9 mouse cellular contexts compared by ENCODE assay signal in genomic region chr8:117199658-117200057, GRCm38 (mm10). TPM values are rescaled to one million over a fixed set of nuclear protein-coding genes. Genes with fewer than 3 reads are reported as not detected.
A peak's percentile ranks its signal among the peaks of the same experiment; 100 is the strongest.
DNase-seq lines count a peak whose midpoint lies in the region; ATAC-seq and TF ChIP-seq lines count a peak whose summit lies in the region.
"Had no signal": no experiment of that assay in that cellular context is flagged by ENCODE, and none has a peak within 500 bp of the region (broad histone marks: within the 10 kb centered on the region; RNA-seq: fewer than 3 reads in every experiment).

No protein-coding gene starts in this region.

- peak overlapping the region; percentile 10 for H3K4me2 ChIP-seq in lung, embryonic 14.5 days
- H3K4me2 ChIP-seq in heart, embryonic 12.5 days, result peak overlapping the region; percentile 19; the same call in 1 of the 2 replicates
- no peak overlapping the region for H3K4me2 ChIP-seq in forebrain, embryonic 13.5 days

- no peaks in the 10 kb centered on the region for H3K9me3 ChIP-seq in lung, embryonic 14.5 days (ENCODE audit: low read depth, low read length)
- H3K9me3 ChIP-seq in heart, embryonic 12.5 days (replicated peaks), result no peaks in the 10 kb centered on the region
- H3K9me3 ChIP-seq in forebrain, embryonic 13.5 days (replicated peaks), result no peaks in the 10 kb centered on the region

- H3K36me3 ChIP-seq in lung, embryonic 14.5 days (ENCODE audit: insufficient read depth), result peaks cover 45% of the 10 kb centered on the region
- peaks cover 34% of the 10 kb centered on the region for H3K36me3 ChIP-seq in heart, embryonic 12.5 days
- H3K36me3 ChIP-seq in forebrain, embryonic 13.5 days (ENCODE audit: poor library complexity, severe bottlenecking), result peaks cover 60% of the 10 kb centered on the region

- TF ChIP-seq CTCF in lung, embryonic 14.5 days (IDR thresholded peaks at IDR 0.05; ENCODE audit: low read depth), result peak; percentile 17; the same call in 1 of the 2 replicates
- no peak for TF ChIP-seq CTCF in lung, adult 2 months (IDR thresholded peaks at IDR 0.05; ENCODE audit: insufficient read depth, low read length)

- H3K27me3 ChIP-seq in lung, embryonic 14.5 days (ENCODE audit: insufficient read depth, low read length), result no peaks in the 10 kb centered on the region
- H3K27me3 ChIP-seq in heart, embryonic 12.5 days (replicated peaks), result no peaks in the 10 kb centered on the region
- no peaks in the 10 kb centered on the region for H3K27me3 ChIP-seq in forebrain, embryonic 13.5 days

- peak overlapping the region; percentile 96 for H3K27ac ChIP-seq in lung, embryonic 14.5 days (ENCODE audit: low read depth)
- peak overlapping the region; percentile 78; the same call in 1 of the 2 replicates for H3K27ac ChIP-seq in heart, embryonic 12.5 days (ENCODE audit: poor library complexity, severe bottlenecking)
- H3K27ac ChIP-seq in forebrain, embryonic 13.5 days, result no peak overlapping the region; the same call in 1 of the 2 replicates
- H3K27ac ChIP-seq: left cerebral cortex, adult 2 months had no signal

- no peak for TF ChIP-seq POLR2A in lung, adult 2 months (IDR thresholded peaks at IDR 0.05; ENCODE audit: borderline replicate concordance, extremely low read depth, low read depth, low read length)

- H3K4me3 ChIP-seq in lung, embryonic 14.5 days (ENCODE audit: low read depth, low read length), result no peak overlapping the region
- no peak overlapping the region for H3K4me3 ChIP-seq in lung, adult 2 months (replicated peaks; ENCODE audit: extremely low read depth, low read depth, low read length)
- no peak overlapping the region for H3K4me3 ChIP-seq in heart, embryonic 12.5 days
- no peak overlapping the region for H3K4me3 ChIP-seq in forebrain, embryonic 13.5 days
- H3K4me3 ChIP-seq: left cerebral cortex, adult 2 months had no signal

- H3K4me1 ChIP-seq in lung, embryonic 14.5 days (ENCODE audit: insufficient read depth), result peaks cover 26% of the 10 kb centered on the region
- peaks cover 17% of the 10 kb centered on the region for H3K4me1 ChIP-seq in lung, adult 2 months (ENCODE audit: control insufficient read depth, insufficient read depth, low read length)
- peaks cover 51% of the 10 kb centered on the region for H3K4me1 ChIP-seq in heart, embryonic 12.5 days (replicated peaks)
- H3K4me1 ChIP-seq in forebrain, embryonic 13.5 days, result peaks cover 3% of the 10 kb centered on the region; the same call in 1 of the 2 replicates

- no peak overlapping the region for H3K9ac ChIP-seq in lung, embryonic 14.5 days
- H3K9ac ChIP-seq in heart, embryonic 12.5 days, result 0 out of 2 replicates have a peak overlapping the region, but pooled peaks have one; percentile 49
- H3K9ac ChIP-seq in forebrain, embryonic 13.5 days, result no peak overlapping the region

- peak; percentile 75 for ATAC-seq in lung, embryonic 14.5 days (ENCODE audit: insufficient read depth)
- ATAC-seq in heart, embryonic 12.5 days (ENCODE audit: insufficient number of reproducible peaks, low FRiP score), result peak; percentile 47
- ATAC-seq in megakaryocyte-erythroid progenitor cell, adult 5-6 weeks (replicated peaks; ENCODE audit: low FRiP score, low TSS enrichment, poor library complexity, severe bottlenecking), result no peak
- ATAC-seq in forebrain, embryonic 13.5 days, result no peak

- 27% methylated on average over 6 of the region's 6 CpGs for WGBS in lung, embryonic 14.5 days
- 51% methylated on average over 6 of the region's 6 CpGs for WGBS in lung, adult 2 months
- WGBS in heart, embryonic 12.5 days, result 21% methylated on average over 6 of the region's 6 CpGs
- WGBS in forebrain, embryonic 13.5 days, result 88% methylated on average over 6 of the region's 6 CpGs

- DNase-seq in lung, embryonic 14.5 days, result peak; percentile 95
- no peak for DNase-seq in lung, adult 2 months
- peak; percentile 28 to 30 for DNase-seq in kidney, postnatal 36 days
- peak; percentile 43 for DNase-seq in mesoderm, embryonic 11.5 days (ENCODE audit: low read depth, low spot score)
- DNase-seq in Muller cell, postnatal 12 days (ENCODE audit: inconsistent ontology term), result no peak

RNA-seq across cellular contexts. Expression of gene Gan, which starts 41.7 kb away (rescaled TPM):
- polyA plus RNA-seq in lung, embryonic 14.5 days (2014; fragmentation: Nextera tagmentation; extraction: Ambion mirVana), result 3.3 and 3.4 TPM in 2 replicates
- polyA plus RNA-seq in lung, adult 2 months (2012; rRNA removed), result 5.6 and 8.6 TPM in 2 replicates
- 1.3 and 1.7 TPM in 2 replicates for polyA plus RNA-seq in heart, embryonic 12.5 days (2016; fragmentation: Nextera tagmentation; extraction: Ambion mirVana)
- total RNA-seq in megakaryocyte-erythroid progenitor cell, adult 5-6 weeks (2014; fragmentation: Nextera tagmentation), result 9.9 and 14.3 TPM in 2 replicates
- 4.4 and 6.6 TPM in 2 replicates for total RNA-seq in megakaryocyte-erythroid progenitor cell, adult 5-6 weeks (2017)
- 2.8 and 3.9 TPM in 2 replicates for polyA plus RNA-seq in forebrain, embryonic 13.5 days (2015; fragmentation: Nextera tagmentation; extraction: Ambion mirVana)

RNA-seq across cellular contexts. Expression of gene Cmip, which starts 57.2 kb away (rescaled TPM):
- 22.8 and 26.5 TPM in 2 replicates for polyA plus RNA-seq in lung, embryonic 14.5 days (2014; fragmentation: Nextera tagmentation; extraction: Ambion mirVana)
- polyA plus RNA-seq in lung, adult 2 months (2012; rRNA removed), result 53.1 and 62.3 TPM in 2 replicates
- 9.7 and 10.5 TPM in 2 replicates for polyA plus RNA-seq in heart, embryonic 12.5 days (2016; fragmentation: Nextera tagmentation; extraction: Ambion mirVana)
- 40.2 and 60.7 TPM in 2 replicates for total RNA-seq in megakaryocyte-erythroid progenitor cell, adult 5-6 weeks (2014; fragmentation: Nextera tagmentation)
- 9.3 and 9.6 TPM in 2 replicates for total RNA-seq in megakaryocyte-erythroid progenitor cell, adult 5-6 weeks (2017)
- polyA plus RNA-seq in forebrain, embryonic 13.5 days (2015; fragmentation: Nextera tagmentation; extraction: Ambion mirVana), result 39.0 and 45.4 TPM in 2 replicates

Comparison
In these comparisons a context has a peak if more than half of its experiments do, and no peak if none do; other contexts are left out.
1. DNase-seq: peak in lung, embryonic 14.5 days (single experiment), kidney, postnatal 36 days (2 of 2) and mesoderm, embryonic 11.5 days (single experiment); none in lung, adult 2 months (single experiment) and Muller cell, postnatal 12 days (single experiment).
2. ATAC-seq: peak in lung, embryonic 14.5 days (single experiment) and heart, embryonic 12.5 days (single experiment); none in megakaryocyte-erythroid progenitor cell, adult 5-6 weeks (single experiment) and forebrain, embryonic 13.5 days (single experiment).